Mouse (Mus musculus) layer of hippocampus, adult 9-11 months (tissue): ENCODE data around the gene Cdkal1.

ENCODE experiments used
- DNase-seq: peaks from one replicate; pipeline ENCODE4 v3.0.0; 2022

Gene Cdkal1

DNA sequence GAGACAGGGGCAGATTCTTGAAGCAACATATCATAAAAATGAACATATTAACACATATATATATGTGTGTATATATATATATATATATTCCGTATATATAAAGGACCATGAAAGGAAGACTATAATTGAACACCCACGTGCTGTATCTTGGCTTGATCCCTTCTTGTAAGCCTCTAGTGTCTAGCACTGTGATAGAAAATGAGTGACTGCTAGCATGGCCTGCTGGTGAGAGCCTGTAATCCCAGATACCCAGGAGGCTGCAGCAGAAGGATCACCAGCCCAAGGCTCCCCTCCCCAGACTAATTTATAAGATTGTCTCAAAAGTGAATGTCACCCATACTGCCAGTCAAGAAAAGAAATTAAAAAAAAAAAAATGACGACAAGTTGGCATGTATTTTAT is 158.2 kb downstream of the Cdkal1 start:
- no peak for DNase-seq

DNA sequence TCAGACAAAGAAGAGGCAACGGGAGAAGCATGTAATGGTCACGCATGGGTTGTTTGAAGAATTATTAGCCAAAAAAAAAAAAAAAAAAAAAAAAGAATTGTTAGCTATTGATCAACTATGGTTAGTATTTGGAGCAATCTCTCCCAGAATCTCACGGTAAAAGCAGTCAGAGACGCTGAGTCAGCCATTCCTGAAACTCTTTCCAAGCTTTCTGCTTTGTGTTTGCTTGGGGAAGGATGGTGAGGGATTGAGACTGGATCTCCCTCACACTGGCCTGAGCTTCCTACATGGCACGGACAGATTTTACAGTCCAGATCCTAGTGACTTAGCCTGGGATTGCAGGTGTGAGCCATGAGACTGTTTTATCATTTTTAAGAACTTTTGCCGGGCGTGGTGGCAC is 164.7 kb downstream of the Cdkal1 start:
- no peak for DNase-seq

DNA sequence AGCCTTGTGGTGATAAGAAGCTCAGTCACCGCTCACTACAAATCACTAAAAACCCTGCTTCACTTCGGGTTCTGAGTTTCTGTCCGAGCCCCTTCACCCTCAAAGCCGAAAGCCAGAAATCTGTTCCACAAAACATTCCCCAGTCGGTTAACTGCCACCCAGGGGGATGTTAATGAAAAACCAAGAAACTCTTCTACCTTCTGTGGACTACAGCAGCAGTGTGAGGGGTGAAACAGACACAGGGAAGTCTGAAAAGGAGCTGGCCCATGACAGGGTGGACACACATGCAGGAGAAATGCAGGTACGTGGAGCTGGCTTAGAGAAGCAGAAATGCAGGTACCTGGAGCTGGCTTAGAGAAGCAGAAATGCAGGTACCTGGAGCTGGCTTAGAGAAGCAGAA is 166.6 kb downstream of the Cdkal1 start:
- DNase-seq, result no peak

DNA sequence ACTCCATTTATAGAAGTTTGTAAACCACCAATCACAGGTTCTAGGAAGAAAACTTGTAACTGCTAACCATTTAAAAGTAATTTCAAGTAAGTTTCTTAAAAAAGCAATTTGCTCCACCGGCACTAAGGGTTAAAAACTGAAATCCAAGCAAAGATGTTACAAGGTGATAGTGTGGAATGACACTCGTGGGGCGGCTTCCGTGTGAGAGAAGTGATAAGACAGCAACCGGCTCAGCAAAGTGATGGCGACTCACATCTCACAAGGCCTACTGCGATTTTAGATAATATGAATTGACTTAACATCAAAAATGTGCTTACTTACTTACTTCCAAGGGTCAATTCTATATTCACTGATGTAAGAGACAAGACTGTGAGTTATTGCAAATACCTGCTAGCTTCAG is 167.6 kb downstream of the Cdkal1 start:
- DNase-seq, result no peak

DNA sequence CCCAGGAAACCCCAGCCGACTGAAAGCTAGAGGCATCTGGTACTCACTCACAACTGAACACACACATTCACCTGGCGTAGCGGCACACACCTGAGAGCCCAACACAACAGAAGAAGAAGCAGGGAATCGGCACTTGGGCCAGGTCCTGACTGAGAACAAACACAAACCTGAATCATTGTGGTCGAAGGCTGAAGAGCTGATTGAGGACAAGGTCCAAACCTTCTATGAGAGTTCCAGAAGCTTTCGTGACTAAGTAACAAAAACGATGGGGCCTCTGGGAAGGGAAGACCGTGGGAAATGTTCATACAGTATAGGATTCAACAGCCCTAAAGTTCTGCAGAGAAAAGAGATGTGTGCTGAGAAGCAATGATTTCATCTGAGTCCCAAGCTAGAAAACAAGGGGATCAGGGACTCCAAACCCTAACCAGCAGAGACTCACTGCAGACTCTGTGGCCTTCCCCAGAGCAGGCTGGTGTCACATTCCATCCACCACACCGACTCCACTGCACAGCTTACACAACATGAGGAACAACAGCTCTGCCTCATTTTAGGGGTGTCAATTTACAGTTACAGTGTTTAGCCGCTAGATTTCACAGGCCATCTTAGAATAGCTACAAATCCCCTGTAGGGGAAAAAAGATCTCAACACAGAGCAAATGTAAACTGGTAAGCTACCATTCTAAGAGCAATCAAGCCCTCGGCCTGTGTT is 175.8 kb downstream of the Cdkal1 start:
- no peak for DNase-seq

DNA sequence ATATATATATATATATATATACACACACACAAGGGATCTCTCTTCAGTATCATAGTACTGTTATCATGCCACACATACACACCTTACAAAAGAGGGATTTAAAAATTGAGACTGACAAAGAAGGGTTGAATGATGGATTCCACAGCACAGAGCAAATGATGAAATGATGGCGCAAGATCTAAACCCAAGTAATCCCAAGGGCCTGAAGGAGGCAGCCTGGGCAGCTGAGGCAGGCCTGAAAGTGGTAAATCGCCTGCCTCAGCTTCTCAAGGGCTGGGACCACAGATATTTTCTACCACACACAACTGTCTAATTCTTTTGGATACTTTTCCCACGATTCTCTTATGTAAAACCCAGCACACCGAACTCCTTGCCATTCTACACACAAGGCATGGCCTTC is 177.9 kb downstream of the Cdkal1 start:
- DNase-seq, result no peak

DNA sequence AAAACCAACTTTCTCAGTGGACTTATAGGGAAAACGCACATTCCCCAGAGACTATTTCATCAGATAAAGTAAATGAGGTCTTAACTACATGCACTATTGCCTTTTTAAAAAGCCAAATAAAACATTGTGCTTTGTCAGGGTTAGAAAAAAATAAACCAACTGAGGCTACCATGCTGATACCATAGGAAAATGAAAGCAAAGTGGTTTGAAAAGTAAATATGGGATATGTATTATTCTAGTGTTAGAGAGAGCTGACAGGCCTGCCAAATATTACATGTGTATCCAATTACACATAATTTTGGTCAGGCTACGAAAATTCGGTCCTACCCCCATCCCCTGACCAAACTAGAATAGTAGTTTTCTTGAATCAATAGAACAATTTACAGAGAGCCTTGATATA is 184.8 kb downstream of the Cdkal1 start:
- DNase-seq, result no peak

DNA sequence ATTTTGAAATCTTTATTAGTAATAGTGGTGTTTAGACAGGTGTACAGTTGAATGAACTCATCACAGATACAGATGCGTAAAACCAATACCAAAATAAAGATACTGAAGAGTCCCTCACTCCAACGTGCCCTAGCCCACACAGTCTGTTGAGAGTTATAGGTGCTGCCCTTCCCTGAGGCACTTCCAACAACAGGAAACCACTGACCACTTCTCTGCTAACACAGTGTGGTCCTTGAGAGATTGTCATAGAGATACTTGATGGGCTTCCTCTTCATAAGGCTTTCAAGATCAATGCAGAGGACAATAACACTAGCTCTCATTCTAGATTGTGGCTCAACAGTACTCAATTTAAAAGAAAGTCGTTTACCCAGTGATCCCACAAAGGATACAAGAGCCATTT is 191.6 kb downstream of the Cdkal1 start:
- no peak for DNase-seq

DNA sequence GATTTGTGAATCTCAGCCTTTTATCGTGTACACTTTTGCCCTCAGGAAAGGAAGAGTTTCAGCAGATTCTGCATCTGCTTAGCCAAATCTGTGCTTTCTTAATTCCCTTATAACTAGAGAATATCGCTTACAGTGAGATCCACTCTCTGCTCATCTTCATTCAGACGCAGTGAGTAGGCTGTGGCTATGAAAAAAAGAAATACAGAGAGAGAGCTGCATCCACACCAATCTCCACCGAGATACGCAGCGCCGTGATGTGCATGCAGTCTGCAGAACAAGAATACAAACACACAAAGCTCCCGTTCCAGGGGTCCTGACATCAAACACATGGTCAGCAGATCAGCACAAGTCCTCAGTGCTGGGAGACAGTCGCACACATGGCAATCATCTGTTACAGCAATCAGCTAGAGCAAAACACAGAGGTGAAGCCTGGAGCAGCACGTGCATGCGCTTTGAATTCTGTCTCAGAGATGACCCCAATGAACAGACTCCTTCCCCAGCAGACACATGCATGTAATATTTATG is 199.6 kb downstream of the Cdkal1 start:
- DNase-seq, result no peak

DNA sequence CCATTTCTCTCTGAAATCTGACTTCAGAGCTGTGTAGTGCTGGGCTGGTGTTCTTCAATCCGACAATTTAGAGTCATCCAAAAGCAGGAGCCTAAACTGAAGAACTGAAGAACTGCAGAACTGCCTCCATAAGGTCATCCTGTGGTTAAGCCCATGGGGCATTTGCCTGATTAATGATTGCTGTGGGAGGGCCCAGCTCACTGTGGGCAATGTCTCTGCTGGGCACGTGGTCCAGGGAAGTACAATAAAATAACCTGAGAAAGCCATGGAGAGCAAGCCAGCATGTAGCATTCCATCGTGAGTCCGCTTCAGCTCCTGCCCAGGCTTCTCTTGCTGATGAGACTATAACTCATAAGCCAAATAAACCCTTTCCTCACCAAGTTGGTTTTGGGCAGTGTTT is 202.1 kb downstream of the Cdkal1 start:
- DNase-seq, result no peak

DNA sequence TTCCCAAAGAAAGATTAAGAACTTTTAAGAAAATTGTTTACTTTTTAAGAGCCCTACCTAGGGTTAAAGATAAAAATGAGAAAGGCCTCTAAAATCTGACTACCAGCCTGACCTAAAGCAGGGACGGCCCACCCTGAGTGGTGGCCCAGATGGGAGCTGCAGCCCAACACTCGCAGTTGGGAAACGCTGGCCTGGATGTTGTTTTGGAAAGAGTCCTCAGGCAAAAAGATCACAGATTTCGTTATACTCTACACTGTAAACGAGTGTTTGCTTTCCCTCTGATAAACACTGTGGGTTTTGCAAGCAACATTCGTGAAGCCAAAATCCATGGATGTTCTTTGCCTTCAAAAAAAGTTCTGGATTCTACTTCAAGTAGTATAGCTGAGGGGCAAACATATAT is 202.7 kb downstream of the Cdkal1 start:
- DNase-seq, result no peak

DNA sequence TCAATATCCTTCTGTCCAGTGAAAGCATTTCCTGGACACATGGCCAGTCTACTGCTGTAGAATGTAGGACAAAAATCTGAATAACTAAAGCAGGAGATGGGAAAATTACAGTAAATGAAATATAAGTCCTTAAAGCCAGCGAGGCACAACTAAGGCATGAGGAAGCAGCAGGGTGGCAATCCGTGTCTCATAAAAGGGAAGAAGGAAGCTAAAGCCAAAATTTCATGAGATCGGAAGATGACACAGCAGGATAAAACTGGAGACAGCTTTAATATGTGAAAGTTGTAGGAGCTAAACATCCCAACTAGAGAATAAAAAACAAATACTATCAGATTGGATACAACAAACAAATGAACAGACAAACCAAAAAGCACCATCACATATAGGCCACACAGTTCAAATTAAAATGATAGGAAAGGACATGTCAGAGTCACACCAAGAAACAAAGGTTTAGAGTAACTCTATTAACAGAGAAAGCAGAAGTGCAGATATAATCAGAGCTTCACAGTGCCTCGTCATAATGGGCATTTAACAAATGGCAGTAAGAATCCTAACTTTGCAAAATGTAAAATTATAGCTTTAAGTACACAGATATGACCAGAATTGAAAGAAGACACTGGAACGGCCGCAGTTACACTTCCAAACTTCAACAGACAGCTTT is 204.8 kb downstream of the Cdkal1 start:
- no peak for DNase-seq

DNA sequence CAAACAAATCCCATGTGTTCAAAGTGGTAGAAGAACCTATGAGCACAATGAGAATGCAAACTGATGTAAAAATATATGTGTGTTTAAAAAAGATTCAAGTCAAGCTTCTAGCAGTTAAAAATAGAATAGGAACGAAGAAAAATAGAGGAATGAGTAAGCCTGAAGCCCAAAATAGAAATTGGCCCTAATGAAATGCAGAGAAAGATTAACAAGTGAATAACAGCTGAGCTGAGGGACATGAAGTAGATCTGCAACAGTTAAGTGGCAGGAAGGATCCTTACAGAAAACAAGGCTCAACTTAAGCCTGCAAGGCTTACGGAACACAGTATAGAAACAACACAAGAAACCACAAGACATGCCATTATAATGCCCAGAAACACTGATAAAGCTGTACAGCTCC is 205.9 kb downstream of the Cdkal1 start:
- no peak for DNase-seq

DNA sequence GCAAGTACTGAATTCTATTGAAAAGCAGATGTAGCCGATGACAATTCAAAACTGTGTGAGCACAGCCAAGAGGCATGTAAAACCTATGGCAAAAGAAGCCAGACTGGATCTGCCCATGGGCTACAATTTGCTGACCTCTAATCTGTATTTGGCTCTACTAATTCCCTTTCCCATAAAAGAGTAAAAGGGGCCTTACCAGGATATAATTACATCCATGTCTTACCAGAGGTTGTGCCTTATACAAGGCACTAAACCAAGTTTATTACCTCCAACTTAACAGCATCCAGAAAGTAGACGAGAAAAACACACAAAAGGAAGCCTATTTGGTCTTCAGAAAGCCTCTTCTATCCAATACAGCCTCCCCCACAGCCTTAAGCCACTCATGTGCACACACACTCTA is 213.2 kb downstream of the Cdkal1 start:
- no peak for DNase-seq

DNA sequence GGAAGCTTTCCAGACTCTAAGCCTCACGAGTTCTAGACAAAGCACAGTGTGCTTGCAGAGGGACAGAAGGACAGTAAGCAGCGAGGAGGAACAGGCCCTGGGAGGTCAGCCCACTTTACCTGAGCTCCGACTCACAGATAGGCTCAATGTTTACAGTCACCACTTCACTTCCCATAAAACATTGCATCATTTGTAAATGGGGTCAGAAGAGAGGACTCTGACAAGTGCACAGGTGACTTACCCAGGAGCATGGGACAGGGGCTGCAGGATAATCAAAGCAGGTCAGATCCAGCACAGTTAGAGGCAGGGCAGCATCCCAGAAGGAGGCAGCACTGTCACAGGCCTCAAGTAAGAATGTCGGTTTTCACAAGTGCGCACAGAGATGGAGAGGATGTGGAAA is 214.3 kb downstream of the Cdkal1 start:
- no peak for DNase-seq

DNA sequence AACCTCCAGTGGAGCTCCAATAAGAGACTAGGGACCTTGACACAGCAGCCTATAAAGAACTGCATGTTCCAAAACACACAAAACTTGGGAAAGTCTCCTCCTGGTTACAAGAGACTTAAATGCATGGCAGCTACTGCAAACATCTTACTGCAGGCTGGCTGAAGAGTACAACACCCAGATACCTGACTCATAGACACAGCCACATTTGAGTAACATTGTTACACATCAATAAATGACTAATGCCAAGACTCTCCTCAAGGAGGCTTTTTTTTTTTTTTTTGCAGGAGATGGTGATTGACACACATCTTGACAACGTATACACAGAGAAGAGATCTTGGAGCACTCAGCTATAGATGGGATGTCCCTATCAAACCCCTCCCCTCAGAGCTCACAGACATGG is 215.3 kb downstream of the Cdkal1 start:
- no peak for DNase-seq

DNA sequence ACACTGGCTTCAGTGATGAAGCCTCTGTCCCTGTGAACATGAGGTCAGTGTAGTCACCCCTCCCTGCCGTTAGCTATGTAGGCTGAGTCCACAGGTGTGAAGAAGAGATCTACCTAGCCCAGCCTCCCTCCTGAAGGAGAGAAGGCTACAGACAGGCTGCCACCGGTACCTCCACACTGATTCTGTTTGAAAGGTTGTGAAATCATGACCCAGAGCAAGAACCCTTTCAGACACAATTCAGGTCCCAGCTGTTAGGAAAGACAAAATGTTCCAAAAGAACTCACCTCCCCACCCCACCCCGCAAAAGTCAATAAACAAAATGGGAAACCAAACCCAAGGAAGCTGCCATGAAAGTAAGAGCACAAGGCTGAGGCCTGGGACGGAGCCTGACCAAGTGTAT is 217.2 kb downstream of the Cdkal1 start:
- no peak for DNase-seq

DNA sequence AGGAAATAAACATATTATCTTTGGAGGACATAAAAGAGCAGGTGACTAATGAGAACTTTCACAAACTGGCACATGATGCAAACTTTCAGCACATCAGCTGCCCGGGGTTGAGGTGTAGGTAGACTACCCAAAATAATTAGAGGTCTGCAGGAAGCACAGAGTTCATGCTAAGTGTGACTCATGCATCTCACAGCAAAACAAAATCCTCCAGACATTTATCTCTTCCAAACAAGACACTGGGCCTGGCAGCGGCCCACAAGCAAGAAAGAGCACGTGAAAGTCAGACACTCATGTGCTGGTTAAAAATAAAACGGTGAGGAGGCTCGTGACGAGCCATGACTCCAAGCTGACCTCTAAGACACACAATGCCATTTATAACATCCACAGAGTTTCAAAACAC is 217.7 kb downstream of the Cdkal1 start:
- DNase-seq, result no peak

DNA sequence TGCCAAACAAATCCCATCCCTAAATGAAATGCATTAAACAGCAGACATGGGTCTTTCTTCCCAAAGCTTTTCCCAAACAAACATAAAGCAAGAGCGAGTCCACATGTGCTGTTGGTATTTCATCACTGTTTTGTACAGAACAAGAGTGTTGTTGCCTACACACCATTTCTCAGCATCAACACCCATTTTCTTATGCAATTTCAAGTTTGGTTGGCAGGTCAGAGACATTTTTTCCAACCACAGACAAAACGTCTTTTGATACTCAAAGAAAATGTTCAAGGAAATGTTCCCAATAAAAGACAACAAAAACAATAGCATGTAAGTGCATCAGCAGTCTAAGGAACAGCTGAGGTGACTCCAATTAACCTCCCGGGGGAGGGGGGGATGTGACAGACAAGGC is 219.9 kb downstream of the Cdkal1 start:
- DNase-seq, result no peak

DNA sequence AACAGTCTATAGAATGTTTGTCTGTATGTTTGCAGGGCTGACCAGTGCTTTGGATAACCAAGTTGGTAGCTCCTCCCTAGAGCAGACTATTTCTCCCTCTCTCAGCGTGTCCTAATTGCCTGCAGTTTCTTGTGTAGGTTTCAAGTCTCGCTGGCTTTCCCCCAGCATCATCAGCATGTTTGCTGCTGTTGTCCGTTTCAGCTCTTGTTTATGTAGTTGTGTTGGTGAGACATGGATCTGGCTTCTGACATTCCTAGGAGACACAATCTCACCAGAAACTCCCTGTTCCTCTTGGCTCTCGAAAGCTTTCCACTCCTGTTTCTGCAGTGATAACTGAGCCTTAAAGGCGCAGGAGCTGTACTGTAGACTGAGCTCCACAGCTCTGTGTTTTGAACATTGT is 224.1 kb downstream of the Cdkal1 start:
- DNase-seq, result no peak

DNA sequence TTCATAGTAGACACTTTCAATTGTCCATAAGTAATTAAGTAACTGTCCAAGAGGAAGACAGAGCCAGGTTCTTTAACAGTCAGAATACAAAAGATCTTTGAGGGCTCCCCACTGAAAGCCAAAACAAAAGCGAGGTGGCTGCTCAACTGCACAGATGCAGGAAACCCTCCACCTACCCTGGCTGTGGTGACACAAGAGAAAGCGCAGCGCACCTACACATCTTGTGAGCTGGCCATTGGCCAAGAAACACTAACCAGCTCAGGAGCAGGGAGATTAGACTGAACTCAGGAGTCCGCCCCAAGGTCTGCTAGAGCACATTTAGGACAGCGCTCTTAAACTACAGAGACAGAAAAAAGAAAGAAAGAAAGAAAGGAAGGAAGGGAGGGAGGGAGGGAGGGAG is 226.9 kb downstream of the Cdkal1 start:
- DNase-seq, result no peak

DNA sequence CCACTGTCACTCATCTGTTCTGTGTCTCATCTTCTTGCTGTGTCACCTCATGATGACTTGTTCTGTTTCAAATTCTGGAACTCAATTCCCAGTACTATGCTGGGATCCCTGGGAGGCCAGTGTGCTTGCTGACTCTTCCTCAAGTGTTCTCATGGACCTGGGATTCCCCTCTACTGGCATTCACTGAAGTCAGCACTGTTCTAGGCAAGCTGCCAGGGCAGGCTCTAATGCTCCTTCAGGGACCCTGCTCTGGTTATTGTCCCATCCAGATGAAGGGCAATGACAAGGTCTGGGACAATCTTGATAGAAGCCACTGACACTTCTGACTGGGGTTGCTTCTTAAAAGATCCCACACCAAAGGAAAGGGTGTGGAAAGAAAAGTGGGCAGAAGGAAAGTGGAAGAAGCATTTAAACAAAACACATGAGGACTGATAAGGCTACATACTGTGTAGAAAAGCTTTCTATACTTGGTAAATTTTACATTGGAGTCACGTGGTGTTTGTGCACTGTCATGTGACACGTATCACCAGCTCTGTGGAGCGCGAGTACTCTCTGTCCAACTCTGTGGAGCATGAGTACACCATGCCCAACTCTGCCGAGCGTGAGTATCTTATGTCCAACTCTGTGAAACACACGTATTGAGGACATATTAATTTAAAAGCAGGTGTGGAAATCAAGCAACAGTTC is 227.9 kb downstream of the Cdkal1 start:
- no peak for DNase-seq

DNA sequence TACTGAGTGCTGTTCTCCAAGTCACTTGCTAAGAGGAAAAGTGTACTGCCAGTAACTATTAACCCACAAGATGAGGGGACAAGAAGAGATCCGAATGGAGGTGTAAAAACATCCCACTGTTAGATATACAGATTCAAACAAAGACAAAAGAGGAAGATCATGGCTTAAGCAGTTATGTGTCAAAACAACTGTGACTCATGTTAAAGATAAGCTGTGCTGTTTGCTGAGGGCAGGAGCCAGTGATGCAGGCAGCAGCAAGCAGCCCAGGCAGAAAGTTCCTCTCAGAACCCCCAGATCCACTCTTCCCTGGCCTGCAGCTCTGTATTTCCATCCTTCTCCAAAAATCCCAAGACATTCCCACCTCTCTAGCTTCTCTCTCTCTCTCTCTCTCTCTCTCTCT is 230.5 kb downstream of the Cdkal1 start:
- no peak for DNase-seq

DNA sequence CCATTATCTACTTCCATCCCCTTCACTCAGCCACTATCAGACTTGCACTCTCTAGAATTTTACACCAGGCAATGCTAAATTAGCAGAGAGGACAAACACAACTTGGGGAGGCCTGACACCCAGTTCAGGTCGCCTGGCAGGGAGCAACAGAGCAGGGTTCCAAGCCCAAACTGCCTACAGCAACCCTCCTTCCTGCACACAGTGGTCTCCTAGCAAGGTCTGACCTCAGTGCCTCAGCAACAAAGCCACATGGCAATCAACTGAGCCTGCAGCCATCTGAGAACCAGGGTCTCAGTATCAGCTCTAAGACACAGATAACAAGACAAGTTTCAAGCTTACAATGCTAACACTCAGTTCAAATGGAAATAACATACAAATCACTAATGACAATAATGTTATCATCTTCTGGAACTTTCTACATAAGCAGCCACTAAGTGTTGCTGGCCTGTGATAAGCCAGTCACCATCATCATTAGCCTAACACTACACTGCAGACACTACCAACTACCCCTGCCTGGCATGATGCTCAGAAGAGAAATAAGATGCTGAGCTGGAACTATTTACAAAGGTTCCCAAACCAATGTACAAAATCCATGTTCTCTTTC is 231.7 kb downstream of the Cdkal1 start:
- no peak for DNase-seq
